Mouse (Mus musculus) myocyte (in vitro differentiated cells): ENCODE results near the gene Rnf216.

Experiments used
- CEBPB ChIP-seq: IDR thresholded peaks from 2 replicates; pipeline ENCODE4 v1.6.1; 2011; ENCODE audit warnings: mild to moderate bottlenecking, moderate library complexity; ENCODE audit not compliant: poor library complexity, insufficient read depth, severe bottlenecking
- E2F4 ChIP-seq: IDR thresholded peaks from one replicate; pipeline ENCODE4 v1.6.1; 2011; ENCODE audit warnings: mild to moderate bottlenecking, control low read depth, moderate library complexity; ENCODE audit not compliant: insufficient read depth
- MAX ChIP-seq: IDR thresholded peaks from one replicate; pipeline ENCODE4 v1.6.1; 2011; ENCODE audit warnings: low read depth, mild to moderate bottlenecking, control low read depth
- MYOG ChIP-seq, 3 experiments: IDR thresholded peaks; one replicate each; pipeline ENCODE4 v1.6.1; 2011; ENCODE audit warnings: control low read depth in 2 of 3, low read depth in 2 of 3, mild to moderate bottlenecking in 2 of 3; ENCODE audit not compliant: insufficient read length in 2 of 3, control insufficient read depth in 1 of 3, insufficient read depth in 1 of 3
- POLR2A ChIP-seq: IDR thresholded peaks from one replicate; pipeline ENCODE4 v1.6.1; 2011; ENCODE audit warnings: low read depth, mild to moderate bottlenecking, control low read depth, moderate library complexity; ENCODE audit not compliant: insufficient read length
- POLR2AphosphoS2 ChIP-seq: IDR thresholded peaks from one replicate; pipeline ENCODE4 v1.6.1; 2011; ENCODE audit warnings: low read depth, control low read depth; ENCODE audit not compliant: insufficient read length
- REST ChIP-seq: IDR thresholded peaks from one replicate; pipeline ENCODE4 v1.6.1; 2011; ENCODE audit warnings: mild to moderate bottlenecking, control low read depth, moderate library complexity; ENCODE audit not compliant: insufficient read depth, insufficient read length
- SRF ChIP-seq: IDR thresholded peaks from one replicate; pipeline ENCODE4 v1.6.1; 2011; ENCODE audit warnings: low read depth; ENCODE audit not compliant: control insufficient read depth, insufficient read length
- TCF3 ChIP-seq: IDR thresholded peaks from one replicate; pipeline ENCODE4 v1.6.1; 2011; ENCODE audit warnings: low read depth, control low read depth; ENCODE audit not compliant: insufficient read length
- USF1 ChIP-seq: IDR thresholded peaks from one replicate; pipeline ENCODE4 v1.6.1; 2011; ENCODE audit warnings: low read depth, mild to moderate bottlenecking, control low read depth, moderate library complexity

GRCm38 (mm10) chr5:142958464-142958863 lies 154.3 kb downstream of the Rnf216 start:
- no peak for TF ChIP-seq POLR2A
- TF ChIP-seq MAX, result no peak
- TF ChIP-seq CEBPB, result no peak
- TF ChIP-seq USF1, result no peak
- no peak for TF ChIP-seq MYOG (IDR thresholded peaks at IDR 0.05; ENCODE audit: control insufficient read depth in 1 of 3, insufficient read depth in 1 of 3, insufficient read length in 2 of 3, low read depth in 2 of 3)
- TF ChIP-seq POLR2AphosphoS2, result no peak
- TF ChIP-seq E2F4, result no peak
- TF ChIP-seq SRF, result no peak
- no peak for TF ChIP-seq TCF3
- TF ChIP-seq REST, result no peak
